Mouse (Mus musculus) ES-E14 (cell line): ENCODE measurements around the gene Acot7.

Source experiments
- CHD2 ChIP-seq: IDR thresholded peaks from 2 replicates; pipeline ENCODE4 v1.6.1; 2014; ENCODE audit warnings: mild to moderate bottlenecking, low read depth, low read length, inconsistent platforms
- MAFK ChIP-seq: IDR thresholded peaks from 2 replicates; pipeline ENCODE4 v1.6.1; 2014; ENCODE audit warnings: mild to moderate bottlenecking, low read depth, low read length, inconsistent platforms; ENCODE audit not compliant: insufficient read depth
- ZC3H11A ChIP-seq: IDR thresholded peaks from 2 replicates; pipeline ENCODE4 v1.6.1; 2012; ENCODE audit warnings: low read depth, mild to moderate bottlenecking, inconsistent platforms, low read length, borderline replicate concordance
- ZNF384 ChIP-seq: IDR thresholded peaks from 2 replicates; pipeline ENCODE4 v1.6.1; 2012; ENCODE audit warnings: low read depth, low read length, inconsistent platforms

GRCm38 (mm10) chr4:152197545-152197944 is 19.6 kb downstream of the Acot7 start:
- TF ChIP-seq ZNF384 (no peak), ZC3H11A (no peak), MAFK (no peak), CHD2 (no peak)
